Mouse (Mus musculus): ENCODE results near the gene Lrrc2. TPM values are rescaled to one million over a fixed set of nuclear protein-coding genes. Genes with fewer than 3 reads are reported as not detected.

The Lrrc2 gene
- polyA plus RNA-seq (2012; rRNA removed) = 0.26 and 0.39 TPM in 2 replicates

DNA sequence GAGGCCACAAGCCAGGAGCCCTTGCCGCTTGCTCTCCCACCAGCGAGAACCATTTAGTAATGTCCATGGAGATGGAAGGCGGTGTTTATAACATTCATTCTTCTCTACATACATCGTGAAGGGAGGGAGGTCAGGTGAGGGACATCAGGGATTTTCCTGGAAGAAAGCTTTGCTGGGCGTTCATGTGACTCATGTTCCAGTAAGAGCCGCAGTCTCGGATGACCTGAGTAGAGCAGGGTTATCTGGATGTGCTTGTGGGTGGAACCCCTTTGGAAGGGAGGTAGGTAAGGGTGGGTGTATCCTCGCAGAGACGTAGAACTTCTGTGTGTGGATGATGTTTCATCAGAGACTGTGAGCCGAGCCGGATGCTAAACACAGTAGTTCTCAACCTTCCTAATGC lies at the start of gene Lrrc2:
Gene Lrrc2 (plus strand): TSS at position 149 of the 400 bp plus-strand sequence.

DNA sequence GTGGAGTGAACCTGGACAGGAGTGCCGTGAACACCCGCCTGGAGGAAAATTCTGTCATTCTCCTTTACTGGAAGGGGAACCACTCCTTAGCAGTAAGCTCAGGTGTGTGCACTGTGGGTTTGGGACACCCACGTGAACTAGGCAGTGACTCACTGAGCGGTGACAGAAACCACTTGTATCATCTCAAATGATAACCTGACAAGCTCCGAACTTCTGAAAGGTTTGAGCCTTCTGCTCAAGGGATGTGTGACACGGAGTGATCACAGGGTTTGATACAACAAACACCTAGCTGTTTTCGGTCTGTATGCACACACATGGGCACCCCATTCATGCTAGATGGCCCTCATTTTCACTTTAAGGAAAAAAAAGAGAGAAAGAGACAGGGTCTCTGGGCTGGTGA lies 34.6 kb upstream of the Lrrc2 start, which contains the start of gene Fam240a:
Gene Fam240a (minus strand): TSS at position 76 of the 400 bp plus-strand sequence.

DNA sequence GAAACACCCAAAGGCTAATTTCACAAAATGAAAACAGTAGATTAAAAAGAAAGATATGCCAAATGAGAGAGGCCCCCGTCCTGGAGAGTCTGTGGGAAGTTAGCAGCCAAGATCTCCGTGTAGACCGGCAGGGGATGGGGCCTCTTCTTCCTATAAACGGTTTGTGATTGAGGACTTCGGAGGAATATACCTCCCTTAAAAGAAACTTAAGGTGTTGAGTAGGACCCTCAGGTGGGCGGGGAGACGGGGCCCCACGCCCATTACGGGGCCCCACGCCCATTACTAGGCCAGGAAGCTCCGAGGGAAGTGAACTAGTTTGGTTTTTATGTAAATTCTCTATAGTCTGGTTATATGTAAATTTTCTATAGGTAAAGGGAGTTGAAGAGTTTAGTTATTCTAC lies 5.4 kb upstream of the Lrrc2 start, which contains the start of gene Tdgf1:
Gene Tdgf1 (minus strand): TSS at position 233 of the 400 bp plus-strand sequence.

DNA sequence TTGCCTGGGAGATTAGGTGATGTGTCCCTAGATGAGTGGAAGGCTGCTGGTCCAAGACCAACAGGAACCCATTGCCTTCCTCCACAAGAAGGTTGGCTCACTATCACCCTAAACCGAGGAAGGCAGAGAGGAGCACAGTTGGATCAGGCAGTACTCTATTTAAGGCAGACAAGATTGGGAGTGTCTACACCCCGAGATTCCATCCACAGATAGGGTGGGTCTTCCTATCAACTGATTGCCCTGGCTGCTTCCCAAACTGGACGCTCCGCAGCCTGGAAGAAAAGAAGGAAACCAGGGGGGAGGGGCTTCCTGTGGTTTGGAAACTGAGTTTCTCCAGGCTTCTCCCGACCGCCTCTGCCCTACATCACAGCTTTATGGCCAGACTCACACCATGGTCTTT lies 38.9 kb downstream of the Lrrc2 start, which contains the start of gene Rtp3:
Gene Rtp3 (minus strand): TSS at position 380 of the 400 bp plus-strand sequence.

DNA sequence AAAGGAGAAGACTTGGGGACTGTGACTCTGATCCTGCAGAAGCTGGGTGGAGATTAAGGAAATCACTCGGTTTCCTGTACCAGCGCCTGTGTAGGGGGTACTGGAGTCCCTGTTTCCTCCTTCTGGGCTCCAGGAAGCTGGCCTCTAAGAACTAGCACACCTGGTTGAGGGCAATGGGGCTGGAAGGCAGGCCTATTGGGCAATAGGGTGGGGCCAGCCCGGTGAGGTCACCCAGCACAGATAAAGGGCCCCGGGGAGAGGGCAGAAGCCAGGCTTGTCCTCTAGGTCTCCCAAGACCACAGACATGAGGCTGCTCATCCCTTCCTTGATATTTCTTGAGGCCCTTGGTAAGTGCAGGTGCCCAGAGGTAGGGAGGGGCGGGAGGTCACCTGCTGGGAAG lies 67.7 kb downstream of the Lrrc2 start, which contains the start of gene Ltf:
Gene Ltf (plus strand): TSS at position 250 of the 400 bp plus-strand sequence.

Other genes starting within 250 kb of the Lrrc2 start
- gene Myl3, start 209.7 kb upstream of the Lrrc2 start, polyA plus RNA-seq (2012; rRNA removed) = 0.73 and 8.6 TPM in 2 replicates
- gene Pth1r, start 204.4 kb upstream of the Lrrc2 start, polyA plus RNA-seq (2012; rRNA removed) = 15.0 and 20.5 TPM in 2 replicates
- gene Prss42, start 153.4 kb upstream of the Lrrc2 start, polyA plus RNA-seq (2012; rRNA removed) = not detected in 2 replicates
- gene Prss44, start 137.6 kb upstream of the Lrrc2 start, polyA plus RNA-seq (2012; rRNA removed) = not detected in 2 replicates
- gene Prss43, start 124.9 kb upstream of the Lrrc2 start, polyA plus RNA-seq (2012; rRNA removed) = 0.03 TPM in 1 of 2 replicates, not detected in the other
- gene Prss45, start 117.0 kb upstream of the Lrrc2 start, polyA plus RNA-seq (2012; rRNA removed) = 0.14 TPM in 1 of 2 replicates, not detected in the other
- 0.07 TPM in 1 of 2 replicates, not detected in the other for gene Prss46, start 107.0 kb upstream of the Lrrc2 start, polyA plus RNA-seq (2012; rRNA removed)
- 0.18 and 0.27 TPM in 2 replicates for gene Prss50, start 93.6 kb upstream of the Lrrc2 start, polyA plus RNA-seq (2012; rRNA removed)
- gene Als2cl, start 71.7 kb upstream of the Lrrc2 start, polyA plus RNA-seq (2012; rRNA removed) = 4.0 and 5.5 TPM in 2 replicates
- gene Tmie, start 71.4 kb upstream of the Lrrc2 start, polyA plus RNA-seq (2012; rRNA removed) = 3.4 and 4.6 TPM in 2 replicates
- gene Fam240a, start 34.7 kb upstream of the Lrrc2 start, polyA plus RNA-seq (2012; rRNA removed) = not detected in 2 replicates
- gene Tdgf1, start 5.4 kb upstream of the Lrrc2 start, polyA plus RNA-seq (2012; rRNA removed) = 0.06 and 0.17 TPM in 2 replicates
- gene Rtp3, start 39.0 kb downstream of the Lrrc2 start, polyA plus RNA-seq (2012; rRNA removed) = 0.20 TPM in 1 of 2 replicates, not detected in the other
- 0.26 and 0.92 TPM in 2 replicates for gene Ltf, start 67.7 kb downstream of the Lrrc2 start, polyA plus RNA-seq (2012; rRNA removed)
- gene Ccrl2, start 106.0 kb downstream of the Lrrc2 start, polyA plus RNA-seq (2012; rRNA removed) = 0.84 and 1.0 TPM in 2 replicates
- 44.5 and 49.4 TPM in 2 replicates for gene Lrrfip2, start 166.0 kb downstream of the Lrrc2 start, polyA plus RNA-seq (2012; rRNA removed)

Measured in central nervous system, embryonic 18 days (tissue).